Mouse (Mus musculus): ENCODE data around the gene Cbx5. TPM values are rescaled to one million over a fixed set of nuclear protein-coding genes. Genes with fewer than 3 reads are reported as not detected.
A peak's percentile ranks its signal among the peaks of the same experiment; 100 is the strongest.

Gene Cbx5
- polyA plus RNA-seq, 1 experiment from 2014 or later = 118 TPM

DNA sequence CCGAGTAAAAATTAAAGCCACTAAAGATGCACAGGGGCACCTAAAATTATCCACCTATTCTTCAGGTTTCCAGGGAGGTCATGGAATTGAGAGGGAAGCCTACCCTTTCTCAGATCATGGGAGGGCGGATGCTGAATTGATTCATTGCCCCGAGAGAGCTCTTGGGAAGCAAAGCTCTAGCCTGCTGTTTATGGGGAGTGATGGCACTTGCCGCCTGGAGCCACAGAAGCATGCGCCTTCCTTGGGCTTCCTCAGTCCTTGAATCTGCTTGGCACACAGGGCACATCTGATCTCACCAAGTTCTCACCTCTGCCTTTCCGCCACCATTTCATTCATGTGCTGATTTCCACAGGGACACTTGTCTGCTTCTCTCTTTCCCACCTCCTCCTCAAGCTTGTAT lies 51.8 kb downstream of the Cbx5 start:
- 75% methylated on average over 6 of the region's 6 CpGs for WGBS
- H3K9ac ChIP-seq (ENCODE audit: low read length) = no peak overlapping the region
- no peak for DNase-seq (ENCODE audit: low spot score)
- H3K27me3 ChIP-seq (replicated peaks; ENCODE audit: control insufficient read depth, insufficient read depth, low read length) = 0 out of 2 replicates have a peak, but pooled peaks cover 9% of the 10 kb centered on the region
- no peak overlapping the region for H3K4me2 ChIP-seq (ENCODE audit: low read length)
- H3K9me3 ChIP-seq (ENCODE audit: control insufficient read depth, low read length) = no peaks in the 10 kb centered on the region
- peaks cover 29% of the 10 kb centered on the region for H3K36me3 ChIP-seq (ENCODE audit: control insufficient read depth, insufficient read depth, low read length)
- H3K27ac ChIP-seq (ENCODE audit: low read depth) = no peak overlapping the region
- peaks cover 12% of the 10 kb centered on the region for H3K4me1 ChIP-seq (replicated peaks; ENCODE audit: control insufficient read depth, insufficient read depth, low read length)
- ATAC-seq (replicated peaks; ENCODE audit: low FRiP score, low TSS enrichment, low read depth) = no peak
- H3K4me3 ChIP-seq (ENCODE audit: low read depth, low read length) = no peak overlapping the region

GRCm38 (mm10) chr15:103185462-103186198 lies 54.0 kb downstream of the Cbx5 start:
- H3K9ac ChIP-seq (ENCODE audit: low read length) = no peak overlapping the region
- H3K4me2 ChIP-seq (ENCODE audit: low read length) = no peak overlapping the region
- peaks cover 17% of the 10 kb centered on the region for H3K4me1 ChIP-seq (replicated peaks; ENCODE audit: control insufficient read depth, insufficient read depth, low read length)
- H3K27me3 ChIP-seq (replicated peaks; ENCODE audit: control insufficient read depth, insufficient read depth, low read length) = peaks cover 17% of the 10 kb centered on the region; the same call in 1 of the 2 replicates
- H3K36me3 ChIP-seq (ENCODE audit: control insufficient read depth, insufficient read depth, low read length) = 0 out of 2 replicates have a peak, but pooled peaks cover 7% of the 10 kb centered on the region
- ATAC-seq (replicated peaks; ENCODE audit: low FRiP score, low TSS enrichment, low read depth) = no peak
- DNase-seq (ENCODE audit: low spot score) = no peak
- H3K9me3 ChIP-seq (ENCODE audit: control insufficient read depth, low read length) = no peaks in the 10 kb centered on the region
- H3K4me3 ChIP-seq (ENCODE audit: low read depth, low read length) = no peak overlapping the region
- no peak overlapping the region for H3K27ac ChIP-seq (ENCODE audit: low read depth)
- 50% methylated on average over 19 of the region's 19 CpGs for WGBS

- peak; percentile 69 for DNase-seq (ENCODE audit: low spot score)
- H3K9me3 ChIP-seq (ENCODE audit: control insufficient read depth, low read length) = no peaks in the 10 kb centered on the region
These were observed 55.7 kb downstream of the Cbx5 start for GRCm38 (mm10) chr15:103183651-103184610.

DNA sequence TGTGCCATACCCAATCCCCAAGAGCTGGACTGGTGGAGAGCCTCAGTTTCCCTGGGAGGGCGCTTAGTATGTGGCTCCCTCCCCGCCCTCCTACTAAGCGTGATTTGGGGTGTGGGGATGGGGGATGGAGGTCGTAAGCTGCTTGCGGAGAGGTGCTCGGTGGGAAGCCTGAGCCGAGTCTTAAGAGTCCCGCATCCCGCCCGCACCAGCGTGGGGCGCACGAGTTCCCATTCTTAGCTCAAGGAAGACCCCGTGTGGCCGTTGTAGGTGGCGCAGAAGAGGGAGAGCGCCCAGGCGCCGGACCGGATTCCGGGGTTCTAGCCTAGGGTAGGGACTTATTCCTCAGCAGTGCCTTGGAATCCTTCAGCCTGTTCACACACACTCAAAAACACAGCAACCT lies 56.5 kb downstream of the Cbx5 start:
- H3K27ac ChIP-seq (ENCODE audit: low read depth) = no peak overlapping the region
- WGBS = under 1% methylated on average over 21 of the region's 21 CpGs

More at GRCm38 (mm10) chr15:103183651-103184610, 55.7 kb downstream of the Cbx5 start:
- Histone ChIP-seq H3K4me1 (replicated peaks; ENCODE audit: control insufficient read depth, insufficient read depth, low read length) (peaks cover 24% of the 10 kb centered on the region), H3K4me2 (ENCODE audit: low read length) (peak overlapping the region; percentile 55), H3K4me3 (ENCODE audit: low read depth, low read length) (0 out of 2 replicates have a peak overlapping the region, but pooled peaks have one; percentile 8), H3K27me3 (replicated peaks; ENCODE audit: control insufficient read depth, insufficient read depth, low read length) (peaks cover 28% of the 10 kb centered on the region), H3K9ac (ENCODE audit: low read length) (no peak overlapping the region), H3K27ac (ENCODE audit: low read depth) (no peak overlapping the region), H3K36me3 (ENCODE audit: control insufficient read depth, insufficient read depth, low read length) (no peaks in the 10 kb centered on the region)
- no peak for ATAC-seq (replicated peaks; ENCODE audit: low FRiP score, low TSS enrichment, low read depth)
- 11% methylated on average over 25 of the region's 25 CpGs for WGBS

GRCm38 (mm10) chr15:103182166-103182790 lies 57.3 kb downstream of the Cbx5 start:
- peak; percentile 92 for DNase-seq (ENCODE audit: low spot score)
- 1% methylated on average over 36 of the region's 48 CpGs for WGBS
- Histone ChIP-seq H3K4me2 (ENCODE audit: low read length) (peak overlapping the region; percentile 55), H3K27me3 (replicated peaks; ENCODE audit: control insufficient read depth, insufficient read depth, low read length) (peaks cover 37% of the 10 kb centered on the region), H3K36me3 (ENCODE audit: control insufficient read depth, insufficient read depth, low read length) (no peaks in the 10 kb centered on the region), H3K4me1 (replicated peaks; ENCODE audit: control insufficient read depth, insufficient read depth, low read length) (peaks cover 30% of the 10 kb centered on the region), H3K9ac (ENCODE audit: low read length) (no peak overlapping the region), H3K4me3 (ENCODE audit: low read depth, low read length) (peak overlapping the region; percentile 25), H3K9me3 (ENCODE audit: control insufficient read depth, low read length) (no peaks in the 10 kb centered on the region), H3K27ac (ENCODE audit: low read depth) (no peak overlapping the region)
- peak; percentile 36 for ATAC-seq (replicated peaks; ENCODE audit: low FRiP score, low TSS enrichment, low read depth)

More for the DNA sequence above, 56.5 kb downstream of the Cbx5 start:
- Histone ChIP-seq H3K9ac (ENCODE audit: low read length) (no peak overlapping the region), H3K4me2 (ENCODE audit: low read length) (peak overlapping the region; percentile 55), H3K4me1 (replicated peaks; ENCODE audit: control insufficient read depth, insufficient read depth, low read length) (peaks cover 24% of the 10 kb centered on the region), H3K27me3 (replicated peaks; ENCODE audit: control insufficient read depth, insufficient read depth, low read length) (peaks cover 29% of the 10 kb centered on the region), H3K9me3 (ENCODE audit: control insufficient read depth, low read length) (no peaks in the 10 kb centered on the region), H3K36me3 (ENCODE audit: control insufficient read depth, insufficient read depth, low read length) (no peaks in the 10 kb centered on the region), H3K4me3 (ENCODE audit: low read depth, low read length) (peak overlapping the region; percentile 25; the same call in 1 of the 2 replicates)
- 0 out of 2 replicates have a peak, but pooled peaks have one; percentile 12 for ATAC-seq (replicated peaks; ENCODE audit: low FRiP score, low TSS enrichment, low read depth)
- DNase-seq (ENCODE audit: low spot score) = peak; percentile 86

GRCm38 (mm10) chr15:103180406-103180805 lies 59.2 kb downstream of the Cbx5 start:
- Histone ChIP-seq H3K36me3 (ENCODE audit: control insufficient read depth, insufficient read depth, low read length) (no peaks in the 10 kb centered on the region), H3K9ac (ENCODE audit: low read length) (no peak overlapping the region), H3K4me2 (ENCODE audit: low read length) (no peak overlapping the region), H3K4me1 (replicated peaks; ENCODE audit: control insufficient read depth, insufficient read depth, low read length) (peaks cover 32% of the 10 kb centered on the region), H3K9me3 (ENCODE audit: control insufficient read depth, low read length) (no peaks in the 10 kb centered on the region), H3K27ac (ENCODE audit: low read depth) (no peak overlapping the region), H3K27me3 (replicated peaks; ENCODE audit: control insufficient read depth, insufficient read depth, low read length) (peaks cover 51% of the 10 kb centered on the region), H3K4me3 (ENCODE audit: low read depth, low read length) (no peak overlapping the region)
- no peak for ATAC-seq (replicated peaks; ENCODE audit: low FRiP score, low TSS enrichment, low read depth)
- DNase-seq (ENCODE audit: low spot score) = peak; percentile 47

- peaks cover 29% of the 10 kb centered on the region for H3K4me1 ChIP-seq (replicated peaks; ENCODE audit: control insufficient read depth, insufficient read depth, low read length)
- no peak overlapping the region for H3K9ac ChIP-seq (ENCODE audit: low read length)
- H3K9me3 ChIP-seq (ENCODE audit: control insufficient read depth, low read length) = no peaks in the 10 kb centered on the region
- no peak overlapping the region for H3K4me3 ChIP-seq (ENCODE audit: low read depth, low read length)
- H3K27me3 ChIP-seq (replicated peaks; ENCODE audit: control insufficient read depth, insufficient read depth, low read length) = peaks cover 66% of the 10 kb centered on the region
- no peaks in the 10 kb centered on the region for H3K36me3 ChIP-seq (ENCODE audit: control insufficient read depth, insufficient read depth, low read length)
- H3K27ac ChIP-seq (ENCODE audit: low read depth) = no peak overlapping the region
- ATAC-seq (replicated peaks; ENCODE audit: low FRiP score, low TSS enrichment, low read depth) = no peak
- DNase-seq (ENCODE audit: low spot score) = no peak
- 53% methylated on average over 1 of the region's 1 CpGs for WGBS
- H3K4me2 ChIP-seq (ENCODE audit: low read length) = no peak overlapping the region
These were observed 60.8 kb downstream of the Cbx5 start for GRCm38 (mm10) chr15:103178767-103179166.

DNA sequence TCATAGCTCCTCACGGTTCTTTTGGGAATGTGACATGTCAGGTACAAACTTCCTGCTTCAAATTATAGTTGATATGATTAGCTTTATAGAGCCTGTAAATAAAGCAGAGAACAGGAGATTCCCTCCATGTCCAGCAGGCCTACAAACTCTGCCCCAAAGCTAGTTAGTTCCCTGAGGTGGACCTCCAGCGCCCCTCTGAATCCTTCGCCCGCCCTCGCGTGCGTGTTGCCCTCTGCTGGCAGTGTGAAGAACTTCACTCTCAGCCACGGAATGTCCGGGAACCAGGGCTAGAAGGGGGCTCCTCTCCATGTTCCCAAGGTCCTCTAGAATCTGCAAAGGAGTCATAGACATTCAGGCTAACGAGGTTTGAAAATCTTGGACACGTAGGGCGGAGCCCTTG lies 61.5 kb downstream of the Cbx5 start:
- H3K4me3 ChIP-seq (ENCODE audit: low read depth, low read length) = no peak overlapping the region
- no peak overlapping the region; the same call in 1 of the 2 replicates for H3K4me2 ChIP-seq (ENCODE audit: low read length)
- ATAC-seq (replicated peaks; ENCODE audit: low FRiP score, low TSS enrichment, low read depth) (no peak), DNase-seq (ENCODE audit: low spot score) (no peak)
- H3K4me1 ChIP-seq (replicated peaks; ENCODE audit: control insufficient read depth, insufficient read depth, low read length) = peaks cover 23% of the 10 kb centered on the region
- H3K36me3 ChIP-seq (ENCODE audit: control insufficient read depth, insufficient read depth, low read length) = no peaks in the 10 kb centered on the region
- 19% methylated on average over 12 of the region's 12 CpGs for WGBS
- peaks cover 67% of the 10 kb centered on the region for H3K27me3 ChIP-seq (replicated peaks; ENCODE audit: control insufficient read depth, insufficient read depth, low read length)
- H3K27ac ChIP-seq (ENCODE audit: low read depth) = no peak overlapping the region
- no peak overlapping the region for H3K9ac ChIP-seq (ENCODE audit: low read length)
- no peaks in the 10 kb centered on the region for H3K9me3 ChIP-seq (ENCODE audit: control insufficient read depth, low read length)
